Mouse (Mus musculus) adrenal gland, postnatal 25 days (tissue): ENCODE data around the gene D16Ertd472e. TPM values are rescaled to one million over a fixed set of nuclear protein-coding genes. Genes with fewer than 3 reads are reported as not detected.

Source experiments
- total RNA-seq: library from RNA; stranded (reverse); gene quantifications from 2 replicates; pipeline ENCODE4 v1.2.3, GENCODE M21; 2021

The D16Ertd472e gene
- total RNA-seq, 1 experiment from 2014 or later, result 32.2 TPM

Other genes starting within 250 kb of the D16Ertd472e start
- 34.6 and 35.5 TPM in 2 replicates for gene Btg3, start 199.5 kb downstream of the D16Ertd472e start, total RNA-seq